Mouse (Mus musculus): ENCODE data around the gene Fgfr2. TPM values are rescaled to one million over a fixed set of nuclear protein-coding genes. Genes with fewer than 3 reads are reported as not detected.

The Fgfr2 gene
- polyA plus RNA-seq, 1 experiment, result 0.17 TPM

DNA sequence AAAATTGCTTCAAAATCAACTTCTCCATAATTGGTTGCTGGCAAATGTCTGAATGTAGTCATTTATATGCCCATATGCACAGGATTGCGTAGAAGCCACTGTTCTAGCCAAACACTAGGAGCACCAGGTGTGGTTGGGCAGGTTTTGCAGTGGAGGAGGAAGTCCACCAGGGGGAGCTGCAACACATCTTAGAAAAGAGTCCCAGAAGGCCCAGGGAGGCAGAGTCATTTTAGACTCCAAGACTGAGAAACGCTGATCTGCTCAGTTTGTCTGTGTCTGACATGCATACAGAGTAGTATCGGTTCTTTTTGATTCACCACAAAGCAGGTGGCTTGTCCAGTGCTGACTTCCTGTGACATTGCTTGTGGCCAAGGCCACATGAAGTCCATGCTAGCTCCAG, 2352.4 kb downstream of the Fgfr2 start:
- Histone ChIP-seq H3ac (ENCODE audit: control insufficient read depth, insufficient read length) (no peak overlapping the region), H3K27me3 (ENCODE audit: control insufficient read depth, insufficient read depth, insufficient read length) (no peaks in the 10 kb centered on the region), H3K4me2 (ENCODE audit: low read depth) (no peak overlapping the region), H3K4me3 (no peak overlapping the region), H3K79me2 (ENCODE audit: control insufficient read depth, insufficient read depth) (no peaks in the 10 kb centered on the region), H3K36me3 (ENCODE audit: control insufficient read depth, insufficient read depth) (no peaks in the 10 kb centered on the region)
- TF ChIP-seq E2F4 (IDR thresholded peaks at IDR 0.05; ENCODE audit: insufficient read depth), result no peak
- TF ChIP-seq CEBPB (IDR thresholded peaks at IDR 0.05; ENCODE audit: insufficient read depth, poor library complexity, severe bottlenecking), result no peak
- TF ChIP-seq SRF (IDR thresholded peaks at IDR 0.05; ENCODE audit: control insufficient read depth, insufficient read length, low read depth), result no peak
- TF ChIP-seq POLR2AphosphoS2 (IDR thresholded peaks at IDR 0.05; ENCODE audit: insufficient read length, low read depth), result no peak
- TF ChIP-seq TCF12 (IDR thresholded peaks at IDR 0.05; ENCODE audit: insufficient read depth, poor library complexity, severe bottlenecking), result no peak
- TF ChIP-seq REST (IDR thresholded peaks at IDR 0.05; ENCODE audit: insufficient read depth, insufficient read length), result no peak
- no peak for TF ChIP-seq MYOD1 (IDR thresholded peaks at IDR 0.05; ENCODE audit: control insufficient read depth in 1 of 3, insufficient read length in 2 of 3, low read depth in 2 of 3)
- TF ChIP-seq POLR2A (IDR thresholded peaks at IDR 0.05; ENCODE audit: insufficient read length, low read depth), result no peak
- no peak for TF ChIP-seq MAX (IDR thresholded peaks at IDR 0.05; ENCODE audit: low read depth)
- no peak for TF ChIP-seq USF1 (IDR thresholded peaks at IDR 0.05; ENCODE audit: low read depth)
- TF ChIP-seq TCF3 (IDR thresholded peaks at IDR 0.05; ENCODE audit: insufficient read length, low read depth), result no peak
- TF ChIP-seq MYOG (IDR thresholded peaks at IDR 0.05; ENCODE audit: control insufficient read depth in 1 of 3, insufficient read depth in 1 of 3, insufficient read length in 2 of 3, low read depth in 2 of 3), result no peak

- Histone ChIP-seq H3ac (ENCODE audit: control insufficient read depth, insufficient read length) (no peak overlapping the region), H3K36me3 (ENCODE audit: control insufficient read depth, insufficient read depth) (peaks cover 18% of the 10 kb centered on the region), H3K4me2 (ENCODE audit: low read depth) (no peak overlapping the region), H3K27me3 (ENCODE audit: control insufficient read depth, insufficient read depth, insufficient read length) (no peaks in the 10 kb centered on the region), H3K79me2 (ENCODE audit: control insufficient read depth, insufficient read depth) (no peaks in the 10 kb centered on the region), H3K4me3 (no peak overlapping the region)
- TF ChIP-seq CEBPB (IDR thresholded peaks at IDR 0.05; ENCODE audit: insufficient read depth, poor library complexity, severe bottlenecking) (no peak), SRF (IDR thresholded peaks at IDR 0.05; ENCODE audit: control insufficient read depth, insufficient read length, low read depth) (no peak), POLR2AphosphoS2 (IDR thresholded peaks at IDR 0.05; ENCODE audit: insufficient read length, low read depth) (peak; percentile 13), E2F4 (IDR thresholded peaks at IDR 0.05; ENCODE audit: insufficient read depth) (no peak), TCF12 (IDR thresholded peaks at IDR 0.05; ENCODE audit: insufficient read depth, poor library complexity, severe bottlenecking) (no peak), MAX (IDR thresholded peaks at IDR 0.05; ENCODE audit: low read depth) (no peak), MYOG (IDR thresholded peaks at IDR 0.05; ENCODE audit: control insufficient read depth in 1 of 3, insufficient read depth in 1 of 3, insufficient read length in 2 of 3, low read depth in 2 of 3) (no peak)
These were observed 2355.0 kb downstream of the Fgfr2 start for GRCm38 (mm10) chr7:130768151-130768550.

- Histone ChIP-seq H3K79me2 (ENCODE audit: control insufficient read depth, insufficient read depth) (no peaks in the 10 kb centered on the region), H3K27me3 (ENCODE audit: control insufficient read depth, insufficient read depth, insufficient read length) (no peaks in the 10 kb centered on the region), H3K4me3 (no peak overlapping the region), H3K36me3 (ENCODE audit: control insufficient read depth, insufficient read depth) (peaks cover 18% of the 10 kb centered on the region), H3K4me2 (ENCODE audit: low read depth) (no peak overlapping the region), H3ac (ENCODE audit: control insufficient read depth, insufficient read length) (no peak overlapping the region)
- TF ChIP-seq E2F4 (IDR thresholded peaks at IDR 0.05; ENCODE audit: insufficient read depth), result no peak
- TF ChIP-seq TCF3 (IDR thresholded peaks at IDR 0.05; ENCODE audit: insufficient read length, low read depth), result no peak
- TF ChIP-seq MYOD1 (IDR thresholded peaks at IDR 0.05; ENCODE audit: control insufficient read depth in 1 of 3, insufficient read length in 2 of 3, low read depth in 2 of 3), result no peak
- TF ChIP-seq CEBPB (IDR thresholded peaks at IDR 0.05; ENCODE audit: insufficient read depth, poor library complexity, severe bottlenecking), result no peak
- no peak for TF ChIP-seq MYOG (IDR thresholded peaks at IDR 0.05; ENCODE audit: control insufficient read depth in 1 of 3, insufficient read depth in 1 of 3, insufficient read length in 2 of 3, low read depth in 2 of 3)
- no peak for TF ChIP-seq POLR2A (IDR thresholded peaks at IDR 0.05; ENCODE audit: insufficient read length, low read depth)
- no peak for TF ChIP-seq REST (IDR thresholded peaks at IDR 0.05; ENCODE audit: insufficient read depth, insufficient read length)
- no peak for TF ChIP-seq TCF12 (IDR thresholded peaks at IDR 0.05; ENCODE audit: insufficient read depth, poor library complexity, severe bottlenecking)
- no peak for TF ChIP-seq POLR2AphosphoS2 (IDR thresholded peaks at IDR 0.05; ENCODE audit: insufficient read length, low read depth)
- TF ChIP-seq USF1 (IDR thresholded peaks at IDR 0.05; ENCODE audit: low read depth), result no peak
- no peak for TF ChIP-seq SRF (IDR thresholded peaks at IDR 0.05; ENCODE audit: control insufficient read depth, insufficient read length, low read depth)
- no peak for TF ChIP-seq MAX (IDR thresholded peaks at IDR 0.05; ENCODE audit: low read depth)
These were observed 2356.6 kb downstream of the Fgfr2 start for GRCm38 (mm10) chr7:130766411-130767170.

- TF ChIP-seq SRF (IDR thresholded peaks at IDR 0.05; ENCODE audit: control insufficient read depth, insufficient read length, low read depth) (no peak), REST (IDR thresholded peaks at IDR 0.05; ENCODE audit: insufficient read depth, insufficient read length) (no peak), POLR2A (IDR thresholded peaks at IDR 0.05; ENCODE audit: insufficient read length, low read depth) (no peak), MYOG (IDR thresholded peaks at IDR 0.05; ENCODE audit: control insufficient read depth in 1 of 3, insufficient read depth in 1 of 3, insufficient read length in 2 of 3, low read depth in 2 of 3) (no peak), MAX (IDR thresholded peaks at IDR 0.05; ENCODE audit: low read depth) (no peak), USF1 (IDR thresholded peaks at IDR 0.05; ENCODE audit: low read depth) (no peak), TCF3 (IDR thresholded peaks at IDR 0.05; ENCODE audit: insufficient read length, low read depth) (no peak), POLR2AphosphoS2 (IDR thresholded peaks at IDR 0.05; ENCODE audit: insufficient read length, low read depth) (no peak), CEBPB (IDR thresholded peaks at IDR 0.05; ENCODE audit: insufficient read depth, poor library complexity, severe bottlenecking) (no peak), TCF12 (IDR thresholded peaks at IDR 0.05; ENCODE audit: insufficient read depth, poor library complexity, severe bottlenecking) (no peak), E2F4 (IDR thresholded peaks at IDR 0.05; ENCODE audit: insufficient read depth) (no peak), MYOD1 (IDR thresholded peaks at IDR 0.05; ENCODE audit: control insufficient read depth in 1 of 3, insufficient read length in 2 of 3, low read depth in 2 of 3) (no peak)
- no peak overlapping the region for H3K4me3 ChIP-seq
- H3ac ChIP-seq (ENCODE audit: control insufficient read depth, insufficient read length), result no peak overlapping the region
- no peaks in the 10 kb centered on the region for H3K79me2 ChIP-seq (ENCODE audit: control insufficient read depth, insufficient read depth)
- no peak overlapping the region for H3K4me2 ChIP-seq (ENCODE audit: low read depth)
- H3K27me3 ChIP-seq (ENCODE audit: control insufficient read depth, insufficient read depth, insufficient read length), result no peaks in the 10 kb centered on the region
- H3K36me3 ChIP-seq (ENCODE audit: control insufficient read depth, insufficient read depth), result peaks cover 18% of the 10 kb centered on the region
These were observed 2359.0 kb downstream of the Fgfr2 start for GRCm38 (mm10) chr7:130764160-130764559.
